Mouse (Mus musculus): ENCODE measurements around the gene Slc4a11. TPM values are rescaled to one million over a fixed set of nuclear protein-coding genes. Genes with fewer than 3 reads are reported as not detected.
A peak's percentile ranks its signal among the peaks of the same experiment; 100 is the strongest.

The Slc4a11 gene
- polyA plus RNA-seq, 1 experiment = 3.7 TPM

GRCm38 (mm10) chr2:130645198-130645597 is 52.1 kb downstream of the Slc4a11 start:
- H3K4me1 ChIP-seq (ENCODE audit: control insufficient read depth, insufficient read depth, insufficient read length) = peaks cover 6% of the 10 kb centered on the region; the same call in 1 of the 2 replicates
- 83% methylated on average over 4 of the region's 4 CpGs for WGBS
- no peak overlapping the region for H3K4me3 ChIP-seq (ENCODE audit: extremely low read depth, insufficient read depth, insufficient read length)
- TF ChIP-seq CTCF (IDR thresholded peaks at IDR 0.05; ENCODE audit: extremely low read depth, insufficient read depth, insufficient read length, insufficient replicate concordance) (no peak), POLR2A (IDR thresholded peaks at IDR 0.05; ENCODE audit: low read depth, low read length) (no peak)
- no peak overlapping the region for H3K27ac ChIP-seq (ENCODE audit: insufficient read depth, low read length)
- H3K27me3 ChIP-seq (ENCODE audit: control insufficient read depth, insufficient read depth, low read length) = no peaks in the 10 kb centered on the region
- no peaks in the 10 kb centered on the region for H3K36me3 ChIP-seq (ENCODE audit: control insufficient read depth, insufficient read depth, low read length)
- no peak for DNase-seq (ENCODE audit: low read depth in 1 of 2, low spot score in 2 of 2)

GRCm38 (mm10) chr2:130642684-130643369 is 54.5 kb downstream of the Slc4a11 start, which contains the start of gene Lzts3:
Gene Lzts3 (minus strand): TSS chr2:130642803.
- Histone ChIP-seq H3K27me3 (ENCODE audit: control insufficient read depth, insufficient read depth, low read length) (no peaks in the 10 kb centered on the region), H3K4me3 (ENCODE audit: extremely low read depth, insufficient read depth, insufficient read length) (peak within 1 kb of the TSS; percentile 80), H3K4me1 (ENCODE audit: control insufficient read depth, insufficient read depth, insufficient read length) (peaks cover 6% of the 10 kb centered on the region; the same call in 1 of the 2 replicates), H3K36me3 (ENCODE audit: control insufficient read depth, insufficient read depth, low read length) (no peaks in the 10 kb centered on the region), H3K27ac (ENCODE audit: insufficient read depth, low read length) (no peak within 1 kb of the TSS)
- no peak for TF ChIP-seq POLR2A (IDR thresholded peaks at IDR 0.05; ENCODE audit: low read depth, low read length)
- TF ChIP-seq CTCF (IDR thresholded peaks at IDR 0.05; ENCODE audit: extremely low read depth, insufficient read depth, insufficient read length, insufficient replicate concordance) = no peak
- WGBS = 4% methylated on average over 38 of the region's 40 CpGs
- DNase-seq (ENCODE audit: low read depth in 1 of 2, low spot score in 2 of 2) = peak; percentile 55 to 91

GRCm38 (mm10) chr2:130642197-130642660 is 55.1 kb downstream of the Slc4a11 start:
- under 1% methylated on average over 25 of the region's 27 CpGs for WGBS
- DNase-seq (ENCODE audit: low read depth in 1 of 2, low spot score in 2 of 2) = no peak
- no peak overlapping the region for H3K27ac ChIP-seq (ENCODE audit: insufficient read depth, low read length)
- TF ChIP-seq POLR2A (IDR thresholded peaks at IDR 0.05; ENCODE audit: low read depth, low read length) (no peak), CTCF (IDR thresholded peaks at IDR 0.05; ENCODE audit: extremely low read depth, insufficient read depth, insufficient read length, insufficient replicate concordance) (no peak)
- H3K4me1 ChIP-seq (ENCODE audit: control insufficient read depth, insufficient read depth, insufficient read length) = peaks cover 6% of the 10 kb centered on the region; the same call in 1 of the 2 replicates
- peak overlapping the region; percentile 80 for H3K4me3 ChIP-seq (ENCODE audit: extremely low read depth, insufficient read depth, insufficient read length)
- H3K36me3 ChIP-seq (ENCODE audit: control insufficient read depth, insufficient read depth, low read length) = no peaks in the 10 kb centered on the region
- no peaks in the 10 kb centered on the region for H3K27me3 ChIP-seq (ENCODE audit: control insufficient read depth, insufficient read depth, low read length)

- TF ChIP-seq CTCF (IDR thresholded peaks at IDR 0.05; ENCODE audit: extremely low read depth, insufficient read depth, insufficient read length, insufficient replicate concordance) = no peak
- TF ChIP-seq POLR2A (IDR thresholded peaks at IDR 0.05; ENCODE audit: low read depth, low read length) = no peak
- Histone ChIP-seq H3K36me3 (ENCODE audit: control insufficient read depth, insufficient read depth, low read length) (no peaks in the 10 kb centered on the region), H3K4me3 (ENCODE audit: extremely low read depth, insufficient read depth, insufficient read length) (no peak overlapping the region), H3K27me3 (ENCODE audit: control insufficient read depth, insufficient read depth, low read length) (no peaks in the 10 kb centered on the region; the same call in 1 of the 2 replicates), H3K4me1 (ENCODE audit: control insufficient read depth, insufficient read depth, insufficient read length) (peaks cover 6% of the 10 kb centered on the region; the same call in 1 of the 2 replicates), H3K27ac (ENCODE audit: insufficient read depth, low read length) (no peak overlapping the region)
- WGBS = 76% methylated on average over 6 of the region's 6 CpGs
- no peak for DNase-seq (ENCODE audit: low read depth in 1 of 2, low spot score in 2 of 2)
Observed at GRCm38 (mm10) chr2:130641351-130642025, 55.8 kb downstream of the Slc4a11 start.

- no peak overlapping the region for H3K27ac ChIP-seq (ENCODE audit: insufficient read depth, low read length)
- peaks cover 19% of the 10 kb centered on the region for H3K4me1 ChIP-seq (ENCODE audit: control insufficient read depth, insufficient read depth, insufficient read length)
- peaks cover 11% of the 10 kb centered on the region for H3K27me3 ChIP-seq (ENCODE audit: control insufficient read depth, insufficient read depth, low read length)
- DNase-seq (ENCODE audit: low read depth in 1 of 2, low spot score in 2 of 2) = no peak
- TF ChIP-seq POLR2A (IDR thresholded peaks at IDR 0.05; ENCODE audit: low read depth, low read length) (no peak), CTCF (IDR thresholded peaks at IDR 0.05; ENCODE audit: extremely low read depth, insufficient read depth, insufficient read length, insufficient replicate concordance) (no peak)
- no peak overlapping the region for H3K4me3 ChIP-seq (ENCODE audit: extremely low read depth, insufficient read depth, insufficient read length)
- no peaks in the 10 kb centered on the region for H3K36me3 ChIP-seq (ENCODE audit: control insufficient read depth, insufficient read depth, low read length)
- WGBS = 94% methylated on average over 6 of the region's 6 CpGs
Observed at GRCm38 (mm10) chr2:130639276-130639675, 58.0 kb downstream of the Slc4a11 start.

GRCm38 (mm10) chr2:130638101-130638611 is 59.2 kb downstream of the Slc4a11 start:
- no peak overlapping the region for H3K27ac ChIP-seq (ENCODE audit: insufficient read depth, low read length)
- peaks cover 12% of the 10 kb centered on the region for H3K27me3 ChIP-seq (ENCODE audit: control insufficient read depth, insufficient read depth, low read length)

More at GRCm38 (mm10) chr2:130638101-130638611, 59.2 kb downstream of the Slc4a11 start:
- Histone ChIP-seq H3K4me3 (ENCODE audit: extremely low read depth, insufficient read depth, insufficient read length) (no peak overlapping the region), H3K4me1 (ENCODE audit: control insufficient read depth, insufficient read depth, insufficient read length) (peaks cover 20% of the 10 kb centered on the region), H3K36me3 (ENCODE audit: control insufficient read depth, insufficient read depth, low read length) (no peaks in the 10 kb centered on the region)
- no peak for DNase-seq (ENCODE audit: low read depth in 1 of 2, low spot score in 2 of 2)
- TF ChIP-seq POLR2A (IDR thresholded peaks at IDR 0.05; ENCODE audit: low read depth, low read length) (no peak), CTCF (IDR thresholded peaks at IDR 0.05; ENCODE audit: extremely low read depth, insufficient read depth, insufficient read length, insufficient replicate concordance) (no peak)
- WGBS = 48% methylated on average over 16 of the region's 16 CpGs
